Mouse (Mus musculus) heart, postnatal 36 days (tissue): ENCODE data around the gene Dhrs7c. TPM values are rescaled to one million over a fixed set of nuclear protein-coding genes. Genes with fewer than 3 reads are reported as not detected.
A peak's percentile ranks its signal among the peaks of the same experiment; 100 is the strongest.

ENCODE experiments used
- DNase-seq, 2 experiments: peaks; one replicate each; pipeline ENCODE4 v3.0.0; 2021 to 2022
- intact Hi-C: fragments of 180-260 bp; cut with DNase I; formaldehyde crosslinking; loops from one replicate; pipeline ENCODE4 v1.15.1; 2025
- total RNA-seq, 2 experiments: library from RNA; stranded (reverse); gene quantifications; 2 replicates each; pipeline ENCODE4 v1.2.3; 2021

The Dhrs7c gene
- total RNA-seq, 2 experiments from 2014 or later: 208 to 239 TPM

DNA sequence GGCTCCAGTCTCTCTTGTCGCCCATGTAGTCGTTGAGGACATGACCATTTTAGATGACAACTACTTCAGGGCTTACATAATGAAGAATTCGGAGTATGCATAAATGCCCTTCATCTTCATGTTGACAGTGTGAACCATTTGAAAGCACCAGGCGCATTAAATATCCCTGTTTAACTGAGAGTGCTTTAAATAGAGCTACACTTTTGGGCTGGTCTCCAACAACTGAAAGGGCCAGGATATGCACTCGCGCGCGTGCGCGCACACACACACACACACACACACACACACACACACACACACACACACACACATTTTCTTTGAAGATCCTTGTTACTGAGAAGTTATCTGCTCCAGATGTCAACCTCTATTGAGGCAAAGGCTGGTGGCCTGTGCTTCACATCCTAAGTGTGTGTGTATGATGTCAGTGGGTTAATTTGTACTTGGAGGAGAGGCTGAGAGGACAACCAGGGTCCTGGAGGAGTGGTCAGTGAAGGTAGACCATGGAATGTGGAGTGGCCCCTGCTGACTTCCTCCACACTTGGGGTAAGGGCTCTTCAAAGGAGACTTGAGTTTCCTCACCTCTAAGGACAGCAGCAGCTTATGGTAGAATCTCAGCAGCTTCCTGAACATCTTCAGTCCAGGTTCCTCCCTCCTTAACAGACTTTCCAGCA, 37.6 kb downstream of the Dhrs7c start:
- intact Hi-C loops: no loop called here
- no peak for DNase-seq

DNA sequence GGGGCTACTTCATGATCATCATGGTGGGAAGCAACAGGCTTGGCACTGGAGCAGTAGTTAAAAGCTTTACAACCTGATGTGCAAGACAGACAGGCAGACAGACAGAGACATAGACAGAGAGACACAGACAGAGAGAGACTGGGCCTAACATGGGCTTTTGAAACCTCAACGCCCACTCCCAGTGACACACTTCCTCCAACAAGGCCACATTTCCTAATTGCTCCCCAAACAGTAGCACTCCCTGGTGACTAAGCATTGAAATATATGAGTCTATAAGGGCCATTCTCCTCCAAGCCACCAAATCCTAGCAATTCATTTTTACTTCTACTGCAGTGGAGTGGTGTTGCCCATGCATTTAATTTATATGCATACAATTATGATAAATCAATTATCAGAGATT, 41.8 kb downstream of the Dhrs7c start:
- intact Hi-C loops: no loop called here

DNA sequence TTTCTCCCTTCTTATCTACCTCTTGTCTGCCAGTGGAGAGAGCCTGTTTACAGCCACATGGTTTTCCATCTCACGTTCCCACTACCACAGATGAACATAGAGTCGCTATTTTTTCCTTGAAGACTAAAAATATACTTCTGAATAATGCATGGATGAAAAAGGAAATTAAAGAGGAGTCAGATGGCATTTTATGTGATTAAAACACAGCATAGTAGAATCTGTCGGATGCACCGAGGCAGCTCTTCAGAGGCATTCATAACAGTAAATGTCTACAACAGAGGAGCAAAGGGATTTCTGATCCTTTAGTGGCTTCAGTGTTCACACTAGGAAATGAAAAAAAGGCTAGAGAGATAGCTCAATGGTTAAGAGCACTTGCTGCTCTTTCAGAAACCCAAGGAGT, 47.2 kb downstream of the Dhrs7c start:
- intact Hi-C loops: no loop called here
- DNase-seq: no peak

More for the DNA sequence above, 41.8 kb downstream of the Dhrs7c start:
- DNase-seq: no peak

DNA sequence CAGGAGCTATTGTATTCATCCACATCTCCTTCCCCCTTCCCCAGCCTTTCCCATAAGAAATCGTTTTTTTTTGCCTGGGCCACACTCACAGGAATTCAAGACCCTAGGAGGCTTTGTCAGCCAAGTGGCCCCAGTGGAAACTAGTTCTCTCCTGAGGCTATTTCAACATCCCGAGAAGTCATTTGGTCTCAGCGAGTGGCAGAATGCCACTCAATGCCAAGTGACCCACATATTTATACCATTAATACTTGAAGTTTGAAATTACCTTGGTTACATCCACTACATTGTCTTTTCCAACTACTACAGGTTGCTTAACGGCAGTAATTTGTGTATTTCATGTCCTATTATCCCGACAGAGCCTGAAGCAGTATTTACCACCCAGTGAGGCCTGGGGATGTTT, 53.8 kb downstream of the Dhrs7c start:
- intact Hi-C loops: loop anchor here (2.0 kb wide), 1 partner anchor 31 kb away; no protein-coding TSS in a partner anchor
- DNase-seq: no peak

DNA sequence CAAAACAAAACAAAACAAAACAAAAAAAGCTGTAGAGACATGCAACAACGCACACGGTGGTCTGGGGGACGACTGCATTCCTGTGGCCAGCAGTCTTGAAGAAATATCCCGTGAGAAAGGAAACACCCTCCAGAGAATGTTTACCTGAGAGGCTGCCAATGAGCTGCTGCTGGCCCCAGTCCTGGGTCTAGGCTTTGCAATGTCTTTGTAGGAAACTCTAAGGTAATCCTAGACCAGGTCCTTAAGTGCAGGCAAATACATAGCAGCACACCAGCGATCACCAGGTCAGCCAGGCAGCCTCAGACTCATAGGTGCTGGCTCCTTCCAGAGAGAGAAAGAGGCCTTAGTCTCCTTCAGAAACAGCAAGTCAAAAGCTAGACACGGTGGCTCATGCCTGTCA, 56.0 kb downstream of the Dhrs7c start:
- DNase-seq: no peak
- intact Hi-C loops: loop anchor here (2.0 kb wide), 1 partner anchor 33 kb away; no protein-coding TSS in a partner anchor

DNA sequence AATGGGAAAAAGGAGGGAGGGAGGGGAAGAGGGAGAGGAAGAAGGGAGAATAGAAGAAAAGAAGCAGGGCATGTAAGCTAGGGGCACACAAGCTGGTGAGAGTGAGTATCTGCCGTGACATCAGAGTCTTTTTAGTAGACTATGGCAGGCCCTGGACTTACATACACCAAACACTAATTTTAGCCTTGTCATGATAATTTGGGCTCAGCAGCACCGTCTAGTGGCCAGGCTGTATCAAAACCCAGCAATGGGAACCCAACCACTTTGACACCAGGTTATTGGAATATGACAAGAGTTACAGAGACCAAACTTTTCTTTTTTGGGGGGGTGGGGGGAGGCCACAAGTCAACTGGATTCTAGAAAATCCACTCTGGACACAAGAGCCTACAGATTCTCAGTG, 57.0 kb downstream of the Dhrs7c start:
- peak; percentile 25 to 33 for DNase-seq
- intact Hi-C loops: no loop called here

DNA sequence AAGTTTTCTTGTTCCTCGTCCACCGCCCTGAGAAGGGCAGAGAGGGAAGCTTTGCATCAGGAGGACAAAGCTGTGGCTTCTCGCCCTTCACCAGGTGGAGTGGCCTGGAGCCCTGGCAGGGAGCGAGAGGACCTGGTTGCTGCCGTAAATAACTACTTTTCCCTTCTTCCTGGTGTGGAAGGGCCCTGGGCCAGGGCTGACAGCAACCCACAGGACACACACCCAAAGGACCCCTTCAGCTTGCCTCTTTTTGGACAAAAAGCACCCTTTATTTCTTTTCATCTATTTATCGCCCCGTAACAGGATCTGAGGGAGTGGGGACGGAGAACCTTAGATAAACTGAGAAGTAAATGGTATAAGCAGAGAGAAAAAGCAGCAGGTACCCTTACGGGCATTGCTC, 60.5 kb downstream of the Dhrs7c start:
- intact Hi-C loops: no loop called here

DNA sequence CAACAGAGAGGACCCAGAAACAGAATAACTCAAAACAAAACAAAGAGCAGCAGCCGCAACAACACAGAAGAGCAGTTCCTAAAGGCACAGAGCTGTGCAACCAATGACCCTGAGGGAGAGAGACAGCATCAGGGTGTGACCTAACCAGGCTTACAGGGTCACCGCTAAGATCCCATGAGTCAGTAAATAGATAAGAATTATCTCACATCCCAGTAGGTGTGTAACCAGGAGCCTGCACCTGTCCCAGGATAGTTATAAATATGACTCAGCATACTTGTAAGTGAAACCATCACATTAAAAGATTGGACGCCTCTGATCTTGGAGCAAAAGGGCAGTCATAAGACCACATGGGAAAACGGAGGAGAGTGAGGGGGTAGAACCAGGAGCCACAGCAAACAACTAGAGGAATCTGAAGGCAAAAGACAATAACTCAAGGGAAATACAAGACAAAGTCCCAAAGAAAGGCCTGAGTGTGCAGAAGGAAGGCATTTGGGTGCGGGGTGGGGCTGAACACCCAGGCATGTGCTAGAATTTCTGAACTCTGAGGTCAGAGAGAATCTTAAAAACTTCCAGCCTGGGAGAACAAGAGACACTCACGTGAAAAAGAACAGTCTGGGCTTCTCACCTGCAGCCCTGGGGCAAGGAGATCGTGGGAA, 62.9 kb downstream of the Dhrs7c start:
- intact Hi-C loops: no loop called here
- no peak for DNase-seq

More for the DNA sequence above, 60.5 kb downstream of the Dhrs7c start:
- no peak for DNase-seq

DNA sequence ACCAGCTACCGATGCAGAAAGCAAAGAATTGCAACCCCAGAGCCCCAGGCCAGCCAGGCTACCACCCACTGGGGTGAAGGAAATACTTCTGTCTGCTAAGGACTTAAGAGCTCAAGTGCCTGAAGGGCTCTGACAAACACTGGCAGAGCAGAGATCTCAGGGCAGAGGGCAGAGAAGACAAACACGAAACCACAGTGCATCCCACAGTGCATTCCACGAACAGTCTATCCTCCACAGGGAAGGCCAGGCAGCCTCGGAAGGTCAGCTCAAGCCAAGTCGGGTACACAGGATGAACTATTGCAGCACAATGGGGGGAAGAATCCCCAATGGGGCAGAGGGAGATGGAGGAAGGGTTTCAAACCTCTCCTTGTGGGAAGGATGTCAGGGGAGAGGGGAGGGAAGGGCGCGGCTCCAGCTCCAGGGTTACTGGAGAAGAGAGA, 63.4 kb downstream of the Dhrs7c start:
- DNase-seq: no peak
- intact Hi-C loops: no loop called here

DNA sequence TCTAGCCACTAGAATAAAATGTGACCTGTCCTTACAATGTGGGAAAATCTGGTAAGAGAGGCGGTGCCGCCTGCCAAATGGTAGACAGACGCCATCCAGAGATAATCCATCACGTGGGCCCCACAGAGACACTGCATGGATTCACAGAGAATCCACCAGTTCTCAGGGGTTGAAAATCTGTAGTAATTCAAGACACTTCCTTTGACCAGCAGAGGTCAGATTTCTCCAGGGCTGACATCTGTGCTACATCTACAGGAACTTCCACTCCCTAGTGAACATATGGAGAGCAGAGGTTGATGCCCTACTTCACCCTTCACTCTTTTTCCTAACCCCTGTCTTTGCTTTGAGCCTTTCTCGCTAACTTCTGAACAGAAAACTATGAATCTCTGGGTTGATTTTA, 67.1 kb downstream of the Dhrs7c start:
- intact Hi-C loops: no loop called here
- no peak for DNase-seq

Other genes with a start within 250 kb of the Dhrs7c start
- not detected for gene Rcvrn, start 102.9 kb upstream of the Dhrs7c start, total RNA-seq
- not detected for gene Glp2r, start 27.0 kb upstream of the Dhrs7c start, total RNA-seq
- not detected for gene Gsg1l2, start 23.6 kb upstream of the Dhrs7c start, total RNA-seq
- 1 to 10 TPM; 3.0 to 3.1 TPM for gene Usp43, start 124.0 kb downstream of the Dhrs7c start, total RNA-seq
- not detected for gene Cfap52, start 167.5 kb downstream of the Dhrs7c start, total RNA-seq
- 10 to 100 TPM; 24.1 to 25.1 TPM for gene Stx8, start 168.0 kb downstream of the Dhrs7c start, total RNA-seq